Mouse (Mus musculus) brain, embryonic 14.5 days (tissue): ENCODE measurements at regions not wholly inside any gene's neighbourhood (a gene's known extent, or its start where the extent isn't known, plus 50 kb on each side); places are given as distances from the start of the nearest gene placed in this dataset.

Experiments used
- CTCF ChIP-seq: fragments of 200-500 bp; IDR thresholded peaks from 2 replicates; pipeline ENCODE4 v1.5.1; 2012; ENCODE audit warnings: inconsistent platforms, mild to moderate bottlenecking, moderate library complexity, borderline replicate concordance; ENCODE audit not compliant: insufficient read depth, insufficient read length; ENCODE audit errors: extremely low read depth
- POLR2A ChIP-seq: fragments of 200-500 bp; IDR thresholded peaks from 2 replicates; pipeline ENCODE4 v1.6.1; 2012; ENCODE audit warnings: mild to moderate bottlenecking, inconsistent platforms, borderline replicate concordance; ENCODE audit not compliant: poor library complexity, insufficient read depth, insufficient read length, severe bottlenecking; ENCODE audit errors: extremely low read depth

DNA sequence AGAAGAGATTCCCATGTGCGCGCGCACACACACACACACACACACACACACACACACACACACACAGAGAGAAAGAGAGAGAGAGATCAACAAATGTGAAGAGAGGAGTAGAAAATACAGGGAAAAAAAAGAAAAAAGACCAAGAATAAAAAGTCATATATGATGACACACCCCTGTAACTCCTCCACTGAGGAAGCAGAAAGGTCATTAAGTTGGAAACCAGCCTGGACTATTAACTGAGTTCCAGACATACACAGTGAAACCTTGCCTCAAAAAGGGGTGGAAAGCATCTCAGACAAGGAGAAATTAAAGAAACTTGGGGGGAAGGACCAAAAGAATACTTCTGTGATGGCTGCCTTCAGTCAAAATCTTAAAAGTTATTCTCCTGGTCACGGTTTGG is 168.7 kb downstream of the Cd47 start:
- TF ChIP-seq CTCF (no peak), POLR2A (no peak)
